Comparison of ENCODE assay signal across 17 mouse cellular contexts in genomic region chr2:30603731-30604130, GRCm38 (mm10). TPM values are rescaled to one million over a fixed set of nuclear protein-coding genes. Genes with fewer than 3 reads are reported as not detected.
DNase-seq lines count a peak whose midpoint lies in the region; ATAC-seq and TF ChIP-seq lines count a peak whose summit lies in the region.
"Had no signal": no experiment of that assay in that cellular context is flagged by ENCODE, and none has a peak within 500 bp of the region (broad histone marks: within the 10 kb centered on the region; RNA-seq: fewer than 3 reads in every experiment).

No protein-coding gene starts in this region.

- no peak overlapping the region for H3K4me3 ChIP-seq in hindbrain, embryonic 12.5 days
- H3K4me3 ChIP-seq in hindbrain, embryonic 14.5 days (replicated peaks; ENCODE audit: low read length) = no peak overlapping the region
- H3K4me3 ChIP-seq in midbrain, embryonic 14.5 days (replicated peaks; ENCODE audit: low read depth, low read length) = no peak overlapping the region
- no peak overlapping the region for H3K4me3 ChIP-seq in midbrain, embryonic 16.5 days (ENCODE audit: low read depth, low read length)
- no peak overlapping the region for H3K4me3 ChIP-seq in embryonic facial prominence, embryonic 12.5 days
- no peak overlapping the region for H3K4me3 ChIP-seq in limb, embryonic 14.5 days (replicated peaks; ENCODE audit: low read length)
- H3K4me3 ChIP-seq: liver, embryonic 12.5 days had no signal

- intact Hi-C loops in left cerebral cortex, postnatal 14 days (cut with DNase I) = loop anchor here (5.0 kb wide), 2 partner anchors 101 to 189 kb away; no protein-coding TSS in a partner anchor

- DNase-seq in hindbrain, embryonic 14.5 days (ENCODE audit: low spot score) = no peak
- no peak for DNase-seq in midbrain, embryonic 14.5 days
- no peak for DNase-seq in limb, embryonic 14.5 days (ENCODE audit: low spot score)
- DNase-seq in embryo, embryonic 9.5 days (ENCODE audit: extremely low spot score) = no peak
- no peak for DNase-seq in left cerebral cortex, postnatal 14 days (ENCODE audit: low spot score in 2 of 2)
- DNase-seq: adrenal gland, postnatal 36 days; cerebellum, postnatal 25 days; kidney, adult 9 months; layer of hippocampus, postnatal 36 days; thymus, postnatal 25 days had no signal

- peaks cover 81% of the 10 kb centered on the region for H3K4me1 ChIP-seq in hindbrain, embryonic 12.5 days
- H3K4me1 ChIP-seq in hindbrain, embryonic 14.5 days (replicated peaks; ENCODE audit: control insufficient read depth, insufficient read depth, low read length) = peaks cover 59% of the 10 kb centered on the region
- peaks cover 66% of the 10 kb centered on the region for H3K4me1 ChIP-seq in midbrain, embryonic 14.5 days (ENCODE audit: control insufficient read depth, insufficient read depth, low read length)
- H3K4me1 ChIP-seq in midbrain, embryonic 16.5 days (ENCODE audit: control insufficient read depth, insufficient read depth, low read length) = peaks cover 50% of the 10 kb centered on the region
- H3K4me1 ChIP-seq in embryonic facial prominence, embryonic 12.5 days = peaks cover 75% of the 10 kb centered on the region
- H3K4me1 ChIP-seq in limb, embryonic 14.5 days (ENCODE audit: control insufficient read depth, insufficient read depth, low read length) = peaks cover 61% of the 10 kb centered on the region

- H3K27me3 ChIP-seq in hindbrain, embryonic 12.5 days = no peaks in the 10 kb centered on the region
- no peaks in the 10 kb centered on the region for H3K27me3 ChIP-seq in hindbrain, embryonic 14.5 days (ENCODE audit: control insufficient read depth, insufficient read depth, low read length)
- H3K27me3 ChIP-seq in midbrain, embryonic 14.5 days (ENCODE audit: control insufficient read depth, insufficient read depth, low read length) = no peaks in the 10 kb centered on the region
- H3K27me3 ChIP-seq in midbrain, embryonic 16.5 days (ENCODE audit: control insufficient read depth, insufficient read depth, low read depth, low read length) = no peaks in the 10 kb centered on the region
- H3K27me3 ChIP-seq in embryonic facial prominence, embryonic 12.5 days = no peaks in the 10 kb centered on the region
- no peaks in the 10 kb centered on the region for H3K27me3 ChIP-seq in limb, embryonic 14.5 days (ENCODE audit: control insufficient read depth, insufficient read depth, low read length)

- 72% methylated on average over 5 of the region's 5 CpGs for WGBS in hindbrain, embryonic 12.5 days
- 56% methylated on average over 5 of the region's 5 CpGs for WGBS in hindbrain, embryonic 14.5 days
- 69% methylated on average over 5 of the region's 5 CpGs for WGBS in midbrain, embryonic 14.5 days
- 66% methylated on average over 5 of the region's 5 CpGs for WGBS in midbrain, embryonic 16.5 days
- 42% methylated on average over 5 of the region's 5 CpGs for WGBS in embryonic facial prominence, embryonic 12.5 days
- 57% methylated on average over 5 of the region's 5 CpGs for WGBS in limb, embryonic 14.5 days

- H3K36me3 ChIP-seq in hindbrain, embryonic 12.5 days = no peaks in the 10 kb centered on the region
- H3K36me3 ChIP-seq in hindbrain, embryonic 14.5 days (replicated peaks; ENCODE audit: control insufficient read depth, insufficient read depth) = no peaks in the 10 kb centered on the region
- H3K36me3 ChIP-seq in midbrain, embryonic 14.5 days (ENCODE audit: control insufficient read depth, insufficient read depth, low read length) = no peaks in the 10 kb centered on the region
- H3K36me3 ChIP-seq in midbrain, embryonic 16.5 days (ENCODE audit: control insufficient read depth, insufficient read depth, low read length) = no peaks in the 10 kb centered on the region
- no peaks in the 10 kb centered on the region for H3K36me3 ChIP-seq in embryonic facial prominence, embryonic 12.5 days
- H3K36me3 ChIP-seq in limb, embryonic 14.5 days (ENCODE audit: control insufficient read depth, insufficient read depth, low read length) = no peaks in the 10 kb centered on the region
- H3K36me3 ChIP-seq: liver, embryonic 12.5 days had no signal

- no peak overlapping the region for H3K4me2 ChIP-seq in hindbrain, embryonic 12.5 days (replicated peaks)
- no peak overlapping the region for H3K4me2 ChIP-seq in hindbrain, embryonic 14.5 days (replicated peaks)
- H3K4me2 ChIP-seq in midbrain, embryonic 14.5 days (ENCODE audit: low read length) = no peak overlapping the region
- H3K4me2 ChIP-seq in midbrain, embryonic 16.5 days (ENCODE audit: low read length) = no peak overlapping the region
- H3K4me2 ChIP-seq in embryonic facial prominence, embryonic 12.5 days (replicated peaks) = no peak overlapping the region
- H3K4me2 ChIP-seq in limb, embryonic 14.5 days (replicated peaks; ENCODE audit: low read depth, low read length, severe bottlenecking) = no peak overlapping the region
- H3K4me2 ChIP-seq: liver, embryonic 12.5 days had no signal

- no peak overlapping the region for H3K9ac ChIP-seq in hindbrain, embryonic 12.5 days
- H3K9ac ChIP-seq in hindbrain, embryonic 14.5 days = no peak overlapping the region
- H3K9ac ChIP-seq in midbrain, embryonic 14.5 days (replicated peaks; ENCODE audit: low read length) = no peak overlapping the region
- no peak overlapping the region for H3K9ac ChIP-seq in midbrain, embryonic 16.5 days (ENCODE audit: low read depth, low read length)
- no peak overlapping the region for H3K9ac ChIP-seq in embryonic facial prominence, embryonic 12.5 days
- H3K9ac ChIP-seq in limb, embryonic 14.5 days (ENCODE audit: low read depth, low read length, severe bottlenecking) = no peak overlapping the region
- H3K9ac ChIP-seq: liver, embryonic 12.5 days had no signal

- no peaks in the 10 kb centered on the region for H3K9me3 ChIP-seq in hindbrain, embryonic 12.5 days (replicated peaks)
- H3K9me3 ChIP-seq in hindbrain, embryonic 14.5 days (ENCODE audit: control insufficient read depth, low read length) = no peaks in the 10 kb centered on the region
- H3K9me3 ChIP-seq in midbrain, embryonic 14.5 days (ENCODE audit: control insufficient read depth, low read length) = no peaks in the 10 kb centered on the region
- no peaks in the 10 kb centered on the region for H3K9me3 ChIP-seq in midbrain, embryonic 16.5 days (replicated peaks; ENCODE audit: control insufficient read depth, low read length, poor library complexity, severe bottlenecking)
- no peaks in the 10 kb centered on the region for H3K9me3 ChIP-seq in embryonic facial prominence, embryonic 12.5 days
- no peaks in the 10 kb centered on the region for H3K9me3 ChIP-seq in limb, embryonic 14.5 days (ENCODE audit: control insufficient read depth, low read length)
- H3K9me3 ChIP-seq: liver, embryonic 12.5 days had no signal

- no peak for ATAC-seq in hindbrain, embryonic 12.5 days (ENCODE audit: low FRiP score)
- ATAC-seq in hindbrain, embryonic 14.5 days (ENCODE audit: low FRiP score) = no peak
- ATAC-seq in midbrain, embryonic 14.5 days (ENCODE audit: low FRiP score, low TSS enrichment) = no peak
- ATAC-seq in midbrain, embryonic 16.5 days = no peak
- ATAC-seq in embryonic facial prominence, embryonic 12.5 days (ENCODE audit: insufficient number of reproducible peaks, insufficient read depth, low FRiP score, low TSS enrichment) = no peak
- no peak for ATAC-seq in limb, embryonic 14.5 days (ENCODE audit: low FRiP score, low read depth)
- ATAC-seq: activated CD4-positive, CD25-positive, alpha-beta regulatory T cell, adult 4 months; CD4-positive, CD25-positive, alpha-beta regulatory T cell, adult 4 months; liver, embryonic 12.5 days; lung, postnatal 0 days had no signal

- TF ChIP-seq POLR2A in limb, embryonic 14.5 days (IDR thresholded peaks at IDR 0.05; ENCODE audit: borderline replicate concordance, extremely low read depth, insufficient read depth, insufficient read length) = no peak

- peak overlapping the region; percentile 96; the same call in 1 of the 2 replicates for H3K27ac ChIP-seq in hindbrain, embryonic 12.5 days
- H3K27ac ChIP-seq in hindbrain, embryonic 14.5 days = no peak overlapping the region
- H3K27ac ChIP-seq in midbrain, embryonic 14.5 days (replicated peaks; ENCODE audit: low read depth, low read length) = 0 out of 2 replicates have a peak overlapping the region, but pooled peaks have one; percentile 32
- H3K27ac ChIP-seq in midbrain, embryonic 16.5 days (ENCODE audit: low read length) = no peak overlapping the region
- peak overlapping the region; percentile 97 for H3K27ac ChIP-seq in embryonic facial prominence, embryonic 12.5 days
- H3K27ac ChIP-seq in limb, embryonic 14.5 days (replicated peaks; ENCODE audit: low read depth, low read length) = peak overlapping the region; percentile 87; the same call in 1 of the 2 replicates
- H3K27ac ChIP-seq: liver, embryonic 12.5 days had no signal

RNA-seq across cellular contexts. Expression of gene Cstad, which starts 8.9 kb away (rescaled TPM):
- 0.45 and 0.89 TPM in 2 replicates for polyA plus RNA-seq in hindbrain, embryonic 12.5 days (2016; fragmentation: Nextera tagmentation; extraction: Ambion mirVana)
- 1.6 TPM in 1 of 2 replicates, not detected in the other for polyA plus RNA-seq in hindbrain, embryonic 14.5 days (2014; fragmentation: Nextera tagmentation; extraction: Ambion mirVana)
- 0.46 and 1.2 TPM in 2 replicates for polyA plus RNA-seq in midbrain, embryonic 14.5 days (2014; fragmentation: Nextera tagmentation; extraction: Ambion mirVana)
- 0.62 TPM in 2 replicates for polyA plus RNA-seq in midbrain, embryonic 16.5 days (2015; fragmentation: Nextera tagmentation; extraction: Ambion mirVana)
- 0.57 and 1.4 TPM in 2 replicates for polyA plus RNA-seq in embryonic facial prominence, embryonic 12.5 days (2016; fragmentation: Nextera tagmentation; extraction: Ambion mirVana)
- polyA plus RNA-seq in limb, embryonic 14.5 days (2012; rRNA removed) = 1.2 and 1.3 TPM in 2 replicates
- polyA plus RNA-seq in limb, embryonic 14.5 days (2014; fragmentation: Nextera tagmentation; extraction: Ambion mirVana) = 2.2 and 3.1 TPM in 2 replicates
- 1 to 10 TPM; 3.4 to 4.5 TPM for total RNA-seq in left cerebral cortex, postnatal 14 days (2021)

Comparison
In these comparisons a context has a peak if more than half of its experiments do, and no peak if none do; other contexts are left out.
1. H3K27ac ChIP-seq: peak in hindbrain, embryonic 12.5 days (single experiment), midbrain, embryonic 14.5 days (single experiment), embryonic facial prominence, embryonic 12.5 days (single experiment) and limb, embryonic 14.5 days (single experiment); none in hindbrain, embryonic 14.5 days (single experiment) and midbrain, embryonic 16.5 days (single experiment).